Mouse (Mus musculus) heart, postnatal 10 days (tissue): ENCODE measurements around the gene Cebpe. TPM values are rescaled to one million over a fixed set of nuclear protein-coding genes. Genes with fewer than 3 reads are reported as not detected.
A peak's percentile ranks its signal among the peaks of the same experiment; 100 is the strongest.

Experiments used
- DNase-seq, 2 experiments: peaks; one replicate each; pipeline ENCODE4 v3.0.0; 2021
- intact Hi-C: fragments of 180-260 bp; cut with DNase I; formaldehyde crosslinking; loops from one replicate; pipeline ENCODE4 v1.15.1; 2025
- total RNA-seq, 2 experiments: library from RNA; stranded (reverse); gene quantifications; 2 replicates each; pipeline ENCODE4 v1.2.3; 2021

Gene Cebpe
- total RNA-seq, result not detected

DNA sequence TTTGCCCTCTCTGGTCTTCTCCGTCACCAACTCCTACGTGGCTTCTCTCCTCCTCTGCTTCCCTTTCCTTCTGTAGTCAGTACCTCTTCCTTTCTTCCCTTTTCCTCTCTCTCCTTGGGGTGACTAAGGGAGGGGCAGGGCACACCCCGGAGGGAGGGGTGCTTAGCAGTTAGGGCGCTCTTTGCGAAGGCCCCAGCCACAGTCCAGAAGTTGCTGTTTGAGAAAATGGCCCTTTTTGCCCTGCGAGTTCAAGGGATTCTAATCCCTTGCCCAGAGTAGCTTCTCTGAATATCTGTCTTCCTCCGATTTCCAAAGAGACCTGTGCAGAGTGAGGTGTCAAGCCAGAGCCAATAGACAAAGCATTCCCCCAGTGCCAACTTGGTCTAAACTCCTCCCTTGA lies at the start of gene Cebpe:
TSS of gene Cebpe (minus strand) at position 101 of the 400 bp plus-strand sequence.
- DNase-seq, result no peak
- intact Hi-C loops, result no loop called here

DNA sequence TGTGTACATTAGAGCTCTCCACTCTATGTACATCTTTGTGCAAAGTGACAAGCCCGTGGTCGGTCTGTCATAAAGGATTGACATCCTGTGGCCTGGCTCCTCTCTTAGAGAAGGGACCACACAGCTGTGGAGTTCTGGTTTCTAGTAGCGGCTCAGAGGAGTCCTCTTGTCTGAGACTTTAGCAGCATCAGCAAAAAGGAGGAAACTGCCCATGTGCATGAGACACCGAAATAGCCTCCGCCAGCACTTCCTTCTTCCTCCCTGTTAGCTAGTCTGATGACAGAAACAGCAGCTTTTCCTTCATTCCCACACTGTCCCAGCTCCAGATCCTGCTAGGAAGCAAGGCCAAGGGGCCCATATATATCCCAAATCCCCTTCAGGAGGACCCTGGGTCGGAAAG lies 44.4 kb upstream of the Cebpe start:
- intact Hi-C loops, result no loop called here
- no peak for DNase-seq

DNA sequence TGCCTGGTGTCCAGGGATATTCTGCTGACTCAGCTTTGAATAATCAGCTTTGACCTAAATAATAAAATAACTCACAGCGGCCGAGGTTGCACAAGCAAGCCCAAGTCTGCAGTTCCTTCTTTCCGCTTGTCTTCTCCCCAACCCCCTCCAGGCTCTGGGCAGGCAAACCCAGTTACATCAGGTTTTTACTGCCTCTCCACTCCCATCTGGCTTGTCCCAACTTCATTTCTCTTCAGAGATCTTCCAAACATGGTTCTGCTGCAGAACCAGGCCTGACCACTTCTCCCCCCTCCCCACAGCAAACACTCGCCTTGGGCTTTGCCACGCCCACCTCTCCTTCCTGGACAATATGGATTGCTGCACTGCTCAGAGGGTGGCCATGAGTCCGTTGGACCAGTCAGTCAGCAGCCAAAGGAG lies 42.6 kb upstream of the Cebpe start:
- intact Hi-C loops, result no loop called here

DNA sequence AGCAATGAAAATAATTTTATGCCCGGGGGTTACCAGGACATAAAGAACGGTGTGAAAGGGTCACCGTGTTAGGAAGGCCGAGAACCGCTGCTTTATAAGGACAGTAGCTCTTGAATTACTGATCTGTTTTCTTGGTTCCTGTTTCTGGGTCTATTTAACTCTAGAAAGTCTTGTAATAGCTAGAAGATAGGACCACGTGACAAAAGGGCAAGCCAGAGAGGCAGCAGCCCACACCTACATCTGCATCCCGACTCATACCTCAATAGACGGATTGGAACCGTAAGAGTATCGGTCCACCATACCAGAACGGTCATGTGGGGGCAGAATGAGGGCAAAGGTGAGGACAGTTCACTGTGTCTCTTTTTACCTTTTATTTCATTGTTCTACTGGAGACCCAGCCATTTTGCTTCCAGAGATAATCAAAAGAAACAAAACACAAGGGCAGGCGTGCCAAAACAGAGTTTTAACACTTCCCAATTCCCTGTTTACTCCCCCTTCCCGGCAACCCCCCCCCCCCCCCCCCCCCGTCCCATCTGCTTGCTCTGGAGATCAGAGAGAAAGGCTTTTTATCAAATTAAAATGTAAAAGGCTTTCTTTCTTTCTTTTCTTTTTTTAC lies 42.1 kb upstream of the Cebpe start:
- no peak for DNase-seq
- intact Hi-C loops, result no loop called here

More for the DNA sequence above, 42.6 kb upstream of the Cebpe start:
- peak; percentile 65 to 67 for DNase-seq

DNA sequence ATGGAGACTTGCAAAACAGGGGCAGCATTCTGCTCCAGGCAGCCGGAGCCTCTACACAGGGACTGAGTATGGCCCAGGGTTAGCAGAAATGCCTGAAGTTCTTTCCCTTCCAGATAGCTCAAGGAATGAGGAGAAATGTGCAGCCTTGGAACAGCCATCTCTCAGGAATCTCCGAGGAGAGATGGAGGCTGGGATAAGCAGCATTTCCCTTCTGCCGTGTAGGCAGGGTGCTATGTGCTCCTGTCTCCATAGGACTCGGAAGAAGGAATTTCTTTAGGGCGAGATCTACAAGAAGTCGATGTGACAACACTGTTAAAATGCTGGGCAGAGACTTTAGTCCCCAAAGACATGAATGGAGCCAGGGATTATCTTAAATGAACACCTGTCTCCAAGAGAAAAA lies 41.0 kb upstream of the Cebpe start:
- DNase-seq, result no peak
- intact Hi-C loops, result no loop called here

DNA sequence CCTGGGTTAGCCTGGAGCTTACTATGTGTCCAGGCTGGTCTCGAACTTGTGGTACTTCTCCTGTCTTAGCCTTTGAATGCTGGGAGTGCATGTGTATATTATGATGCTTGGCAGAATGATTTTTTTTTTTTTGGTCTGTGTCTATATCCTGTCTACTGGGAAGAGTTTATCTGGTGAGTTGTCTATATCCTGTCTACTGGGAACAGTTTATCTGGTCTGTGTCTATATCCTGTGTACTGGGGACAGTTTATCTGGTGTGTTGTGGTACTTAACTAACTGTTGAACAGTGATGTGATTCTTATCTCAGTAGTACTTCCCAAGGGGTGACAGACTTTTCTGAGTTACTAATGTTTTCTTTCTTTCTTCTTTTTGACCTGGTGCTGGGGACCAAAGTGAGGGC lies 39.8 kb upstream of the Cebpe start:
- intact Hi-C loops, result no loop called here
- DNase-seq, result no peak

DNA sequence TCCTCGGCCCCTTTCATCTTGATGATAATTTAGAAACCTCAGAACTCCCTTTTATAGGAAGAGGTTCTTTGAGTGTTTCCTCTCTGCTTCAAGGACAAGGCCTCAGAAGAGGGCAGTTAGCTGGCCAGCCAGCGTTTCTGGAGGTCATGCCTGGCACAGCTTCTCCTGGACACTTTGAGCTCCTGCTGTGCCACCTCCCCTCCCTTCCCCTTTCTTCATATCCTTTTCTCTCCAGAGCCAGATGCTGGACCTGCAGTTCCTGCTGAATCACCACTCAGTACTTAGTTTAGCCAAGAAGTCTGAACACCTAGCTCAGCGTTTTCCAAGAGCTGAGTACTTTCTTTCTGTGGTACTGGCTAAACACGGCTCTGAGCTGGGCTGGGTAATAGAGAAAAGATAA lies 37.3 kb upstream of the Cebpe start:
- intact Hi-C loops, result no loop called here
- no peak for DNase-seq

DNA sequence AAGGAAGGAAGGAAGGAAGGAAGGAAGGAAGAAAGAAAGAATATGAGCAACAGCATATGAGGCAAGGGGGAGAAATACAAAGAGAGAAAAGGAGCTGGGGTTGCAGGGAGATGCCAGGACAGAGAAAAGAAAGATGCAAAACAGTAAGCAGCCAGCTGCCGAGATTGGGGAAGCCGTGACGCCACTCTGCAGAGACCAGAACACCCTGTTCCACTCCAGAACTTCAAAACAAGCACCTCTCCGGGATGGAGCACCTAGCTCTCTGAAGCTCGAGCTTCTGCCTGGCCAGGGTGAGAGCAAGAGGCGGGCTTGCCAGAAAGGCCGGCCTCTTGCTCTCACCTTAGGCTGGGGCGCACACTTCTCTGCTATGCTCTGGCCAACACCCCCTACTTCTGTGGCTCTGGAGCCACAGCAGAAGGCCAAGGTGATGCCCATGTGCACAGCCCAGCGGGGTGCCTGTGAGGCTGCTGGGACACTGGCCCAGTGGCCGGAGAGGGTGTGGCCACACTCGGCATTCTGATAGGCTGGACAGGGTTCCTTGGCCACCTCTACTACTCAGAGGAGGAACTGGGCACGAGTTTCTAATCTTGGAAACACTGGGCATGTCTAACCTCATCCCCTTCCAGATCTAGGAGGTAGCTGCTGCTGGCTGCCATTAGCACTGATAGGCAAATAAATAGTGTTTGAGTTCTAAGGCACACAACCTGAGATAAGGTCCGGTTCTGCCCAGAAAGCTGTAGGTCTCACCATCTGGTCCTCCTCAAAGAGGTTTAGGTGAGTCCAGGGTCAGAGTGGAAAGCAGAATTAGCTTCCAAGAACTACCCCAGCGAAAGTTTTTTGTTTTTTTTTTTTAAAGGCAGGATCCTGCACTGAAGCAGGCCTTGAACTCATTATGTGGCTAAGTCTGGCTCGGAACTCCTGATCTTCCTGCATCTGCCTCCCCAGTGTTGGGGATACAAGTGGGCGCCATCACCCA lies 36.3 kb upstream of the Cebpe start:
- intact Hi-C loops, result no loop called here
- peak in 1 of 2 experiments; percentile 43 for DNase-seq

DNA sequence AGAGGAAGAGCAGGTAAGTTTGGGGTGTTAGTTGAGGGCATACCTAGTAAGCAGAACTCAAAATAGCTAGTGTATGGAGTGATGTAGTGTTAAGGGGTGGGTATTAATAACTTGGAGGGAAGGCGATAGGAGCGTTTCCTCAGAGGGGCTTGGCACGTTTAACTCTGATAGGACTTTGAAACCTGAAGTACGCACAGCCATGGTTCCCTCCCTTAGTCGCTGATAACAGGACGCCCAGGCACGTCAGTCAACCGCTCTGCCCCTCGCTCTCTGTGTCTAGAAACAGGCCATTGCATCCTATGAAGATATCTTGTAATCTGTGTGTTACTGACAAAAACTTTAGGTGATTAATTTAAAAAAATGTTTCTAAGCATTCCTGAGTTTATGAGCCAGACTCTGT lies 34.1 kb upstream of the Cebpe start:
- intact Hi-C loops, result no loop called here
- DNase-seq, result no peak

DNA sequence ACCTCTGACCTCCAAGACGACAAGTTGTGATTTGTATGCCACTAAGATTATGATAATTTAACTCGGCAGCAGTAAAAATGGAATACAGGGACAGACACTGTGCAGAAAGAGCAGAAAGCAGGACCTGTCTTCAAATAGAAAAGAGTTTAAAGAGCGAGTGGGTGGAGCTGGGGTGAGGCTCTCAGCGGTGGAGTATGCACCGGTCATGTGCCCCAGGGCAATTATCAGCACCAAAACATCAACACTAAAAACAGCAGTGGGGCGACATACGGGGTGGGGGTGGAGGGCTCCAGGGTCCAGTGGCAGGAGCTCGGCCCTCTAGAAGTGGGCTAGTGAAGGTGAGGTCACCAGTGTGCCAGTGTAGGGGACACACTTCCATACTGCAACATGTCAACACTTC lies 32.5 kb upstream of the Cebpe start:
- no peak for DNase-seq
- intact Hi-C loops, result no loop called here

DNA sequence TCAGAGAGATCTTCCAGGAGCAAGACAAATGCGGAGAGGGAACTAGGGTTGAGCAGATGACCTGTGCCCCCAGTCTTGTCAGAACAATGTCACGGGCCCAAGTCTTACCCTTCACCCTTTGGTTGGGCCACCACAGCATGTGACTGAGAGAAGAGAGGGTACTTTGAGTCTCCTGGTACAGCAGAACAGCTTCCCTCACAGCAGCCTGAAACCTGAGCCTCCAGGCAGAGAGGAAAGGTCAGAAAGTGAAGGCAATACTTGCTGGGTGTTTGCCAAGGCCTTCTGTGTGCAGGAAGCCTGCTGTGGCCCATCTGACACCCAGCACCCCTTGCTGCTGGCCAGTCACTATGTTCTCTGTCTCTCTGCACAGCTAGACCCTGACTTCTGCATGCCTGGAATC lies 30.4 kb upstream of the Cebpe start:
- no peak for DNase-seq
- intact Hi-C loops, result no loop called here

DNA sequence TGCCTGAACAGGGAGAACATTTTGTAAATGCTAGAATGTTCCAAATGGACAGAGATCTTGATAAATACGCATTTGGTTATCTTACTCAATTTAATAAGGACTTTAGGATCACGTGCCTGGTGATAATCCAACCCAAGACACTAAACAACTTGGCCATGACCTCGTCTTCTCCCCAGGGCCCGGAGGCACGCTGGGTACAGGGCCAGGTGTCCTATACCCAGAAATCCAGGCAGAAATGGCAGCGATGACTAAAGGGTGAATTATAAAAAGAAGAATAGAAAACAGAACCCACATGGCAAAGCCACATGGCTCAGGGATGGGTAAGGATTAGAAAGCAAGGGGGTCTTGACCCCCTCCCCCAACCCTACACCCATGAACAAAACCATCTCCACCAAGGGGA lies 29.7 kb upstream of the Cebpe start:
- DNase-seq, result no peak
- intact Hi-C loops, result no loop called here

DNA sequence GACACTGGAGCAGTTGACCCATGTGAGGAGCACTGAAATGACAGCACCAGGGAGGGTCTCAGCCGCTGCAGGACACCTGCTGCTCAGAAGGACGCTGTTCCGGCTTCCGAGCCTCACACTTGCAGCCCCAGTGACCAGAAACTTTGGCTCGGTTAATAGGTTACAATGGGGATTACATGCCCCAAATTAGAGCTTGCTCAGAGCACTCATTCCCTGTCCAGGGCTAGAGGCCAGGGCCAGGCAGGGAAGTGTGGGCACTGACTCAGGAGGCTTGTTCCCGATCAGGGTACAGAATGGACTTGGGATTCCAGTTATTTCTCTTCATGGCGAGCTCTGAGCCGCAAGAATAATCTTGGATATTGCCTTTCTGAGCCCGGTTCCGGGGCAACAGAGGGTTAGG lies 25.7 kb upstream of the Cebpe start:
- intact Hi-C loops, result no loop called here
- no peak for DNase-seq

DNA sequence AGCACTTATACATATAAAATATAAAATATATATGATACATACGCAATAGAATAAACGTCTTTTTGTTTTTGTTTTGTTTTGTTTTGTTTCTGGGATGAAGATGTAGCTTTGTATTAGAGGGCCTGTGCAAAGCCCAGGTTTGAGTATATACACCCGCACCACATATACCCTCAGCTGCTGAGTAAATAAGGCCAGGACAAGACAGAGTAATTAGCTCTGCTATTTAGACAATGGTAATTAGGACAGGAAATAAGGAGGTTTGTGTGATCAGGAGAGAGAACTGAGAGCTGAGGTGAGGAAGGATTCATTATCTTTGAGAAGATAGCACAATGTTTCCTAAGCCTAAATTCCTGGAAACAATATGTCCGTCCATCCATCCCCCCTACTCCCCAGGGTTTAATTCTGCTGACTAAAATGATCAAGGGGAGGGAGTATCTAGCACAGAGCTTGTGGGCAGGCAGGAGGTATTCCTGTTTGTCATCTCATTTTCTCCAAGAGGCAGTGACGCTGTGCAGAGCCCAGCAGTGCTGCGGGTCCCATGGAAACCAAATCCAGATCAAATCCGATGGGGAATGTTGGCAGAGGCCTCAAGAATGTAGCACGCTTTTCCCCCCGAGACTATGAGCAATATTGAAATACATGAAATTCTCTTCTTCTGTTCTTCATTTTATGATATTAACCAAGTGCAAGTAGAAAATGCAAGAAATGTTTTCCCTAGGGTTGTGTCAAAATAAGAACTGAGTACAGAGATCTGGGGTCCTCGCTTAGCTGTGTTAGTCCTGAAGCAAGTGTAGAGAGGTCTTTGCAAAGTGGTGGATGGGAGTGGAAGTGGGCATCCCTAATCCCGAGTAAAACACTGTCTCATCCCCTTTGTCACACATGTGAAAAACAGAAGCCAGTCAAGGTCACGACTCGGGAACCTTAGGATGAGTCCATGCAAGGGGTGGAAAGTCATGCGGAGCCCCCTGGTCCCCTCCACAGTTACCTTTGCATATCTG lies 24.9 kb upstream of the Cebpe start:
- intact Hi-C loops, result no loop called here
- no peak for DNase-seq

DNA sequence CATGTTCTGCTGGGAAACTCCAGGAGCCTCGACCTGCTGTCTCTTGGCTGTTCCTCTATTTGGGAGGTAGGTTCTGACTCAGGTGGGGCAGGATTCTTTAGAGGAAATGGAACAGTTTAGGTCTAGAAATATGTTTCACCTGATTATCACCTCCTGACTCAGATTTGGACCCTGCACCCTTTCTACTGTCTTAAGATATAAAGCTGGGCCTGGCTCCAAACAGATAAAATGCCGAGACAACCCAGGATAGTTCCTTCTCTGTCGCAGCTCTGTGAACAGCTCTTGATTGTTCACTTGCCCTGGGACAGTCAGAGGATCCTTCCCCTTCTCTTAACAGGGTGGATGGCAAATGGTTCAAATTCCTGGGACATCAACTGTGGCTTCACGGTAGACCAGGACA lies 23.2 kb upstream of the Cebpe start:
- intact Hi-C loops, result no loop called here
- no peak for DNase-seq

DNA sequence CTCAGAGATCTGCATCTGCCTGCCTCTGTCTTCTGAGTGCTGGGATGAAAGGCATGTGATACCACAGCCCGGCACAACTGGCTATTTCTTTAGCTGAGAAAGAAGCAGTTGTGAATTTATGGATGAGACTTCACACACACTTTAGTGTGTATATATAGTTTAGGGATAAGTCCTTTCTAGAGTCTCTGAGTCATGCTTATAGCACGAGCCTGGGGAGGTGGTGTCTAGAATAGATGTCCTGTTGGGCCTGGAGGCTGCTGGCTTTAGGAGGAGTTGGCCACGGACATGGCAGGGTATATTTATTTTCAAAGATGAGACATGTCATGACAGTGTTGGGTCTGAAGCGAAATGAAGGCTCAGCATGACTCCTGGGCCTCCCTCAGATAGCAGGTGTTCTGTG lies 22.0 kb upstream of the Cebpe start:
- intact Hi-C loops, result loop anchor here (5.0 kb wide), 1 partner anchor 48 kb away; the partner anchor contains the start of gene Slc7a8
- DNase-seq, result no peak

DNA sequence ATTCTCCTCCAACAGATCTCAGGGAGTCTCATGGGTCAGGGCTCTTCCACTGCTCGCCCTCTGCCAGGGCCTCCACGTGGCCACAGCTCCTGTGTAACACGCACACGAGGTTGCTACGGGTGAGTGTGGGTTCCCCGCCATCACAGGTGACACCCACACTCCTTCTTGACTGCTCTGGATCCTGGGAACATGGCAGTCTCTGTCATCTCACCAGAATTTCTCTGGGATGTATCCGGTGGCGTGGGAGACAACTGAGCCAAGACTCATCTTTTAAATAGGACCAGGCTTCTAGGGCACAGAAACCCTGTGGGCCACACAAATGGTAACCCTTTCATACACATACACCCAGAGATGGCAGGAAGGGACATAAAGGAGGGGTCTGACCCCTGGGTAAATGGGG lies 20.2 kb upstream of the Cebpe start:
- no peak for DNase-seq
- intact Hi-C loops, result loop anchor here (5.0 kb wide), 1 partner anchor 50 kb away; the partner anchor contains the start of gene Slc7a8

DNA sequence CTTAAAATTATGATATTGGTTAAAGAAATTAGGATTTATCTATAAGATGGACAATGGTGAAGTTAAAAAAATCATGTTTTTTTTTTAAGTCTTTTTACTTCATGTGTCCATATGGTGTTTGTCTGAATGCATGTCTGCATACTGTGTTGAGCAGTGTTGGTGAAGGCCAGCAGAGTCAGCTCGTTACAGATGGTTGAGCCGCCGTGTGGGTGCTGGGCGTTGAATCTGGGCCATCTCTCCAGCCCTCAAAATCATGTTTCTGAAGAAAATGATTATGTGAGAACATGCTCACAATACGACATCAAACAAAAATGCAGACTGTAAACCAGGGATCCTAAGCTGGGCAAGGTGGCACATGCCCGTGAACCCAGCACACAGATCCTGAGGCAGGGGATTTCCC lies 18.3 kb upstream of the Cebpe start:
- DNase-seq, result no peak
- intact Hi-C loops, result loop anchor here (5.0 kb wide), 1 partner anchor 52 kb away; the partner anchor contains the start of gene Slc7a8

DNA sequence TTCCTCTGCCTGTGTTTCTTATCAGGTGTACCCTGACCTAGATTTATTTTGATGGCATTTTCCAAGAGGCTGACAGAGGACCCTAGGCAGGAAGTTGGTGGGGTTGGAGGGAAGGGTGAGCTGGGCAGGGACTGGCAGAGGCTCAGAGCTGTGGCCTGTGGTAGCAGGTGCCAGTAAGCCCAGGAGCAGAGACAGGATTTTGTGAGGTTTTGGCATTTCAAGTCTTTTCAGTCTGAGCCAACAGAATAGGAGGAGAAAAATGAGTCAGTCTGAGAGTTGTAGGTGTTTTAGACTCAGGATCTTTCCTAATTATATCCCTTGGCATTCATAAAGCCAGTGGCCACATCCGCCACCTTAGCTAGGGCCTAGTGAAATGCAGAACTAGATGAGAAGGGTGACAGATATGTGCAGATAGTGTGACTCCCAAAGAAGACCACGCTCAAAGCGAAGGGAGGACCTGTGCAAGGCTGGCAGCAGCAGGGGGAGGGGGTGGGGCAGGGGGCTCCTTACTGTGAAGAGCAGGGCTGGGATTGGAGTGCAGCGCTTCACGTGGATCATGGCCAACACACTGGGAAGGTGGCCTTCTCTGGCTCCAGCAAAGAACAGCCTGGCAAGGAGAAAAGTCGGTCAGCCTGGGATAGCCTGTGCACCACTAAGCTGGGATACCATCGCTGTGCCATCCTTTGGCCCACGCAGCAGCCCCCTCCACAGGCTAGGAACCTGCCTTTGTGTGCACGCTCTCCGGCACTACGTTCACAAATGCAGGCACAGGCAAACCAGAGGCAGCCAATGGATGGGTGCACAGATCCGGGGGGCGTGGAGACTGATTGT lies 17.1 kb upstream of the Cebpe start:
- no peak for DNase-seq
- intact Hi-C loops, result no loop called here

DNA sequence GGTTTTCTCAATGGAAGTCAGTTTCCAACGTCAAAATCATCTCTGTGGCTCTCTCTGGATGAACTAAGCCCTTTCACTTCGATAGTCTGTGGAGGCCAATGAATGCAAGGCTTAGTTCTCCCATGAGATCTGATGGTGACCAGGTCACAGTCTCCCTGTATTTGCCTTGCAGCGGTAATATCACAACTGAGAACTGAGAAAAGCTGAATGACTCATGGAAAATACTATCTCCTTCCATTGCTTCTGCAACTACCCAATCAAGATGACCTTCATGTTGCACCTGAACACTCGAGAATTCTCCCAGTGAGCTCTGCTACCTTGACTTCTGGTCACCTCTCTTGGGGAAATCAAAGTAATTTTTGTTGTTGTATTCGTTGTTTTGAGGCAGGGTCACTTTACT lies 15.6 kb upstream of the Cebpe start:
- no peak for DNase-seq
- intact Hi-C loops, result no loop called here
